Mouse (Mus musculus) large intestine, adult 2 months (tissue): ENCODE measurements around the gene Chst15. TPM values are rescaled to one million over a fixed set of nuclear protein-coding genes. Genes with fewer than 3 reads are reported as not detected.

Experiments
- DNase-seq: peaks from one replicate; pipeline ENCODE4 v3.0.0-alpha.2; 2012; ENCODE audit warnings: low read depth, low spot score
- WGBS: fragments of 180-500 bp; shearing (Covaris S2); methylation state at CpG from one replicate; pipeline ENCODE4 v1.1.7; 2018; 5-methylcytosine and 5-hydroxymethylcytosine counted together
- polyA plus RNA-seq: library from polyadenylated mRNA; depleted of rRNA; stranded (reverse); fragments of >200 nt; gene quantifications from 2 replicates; pipeline ENCODE4 v1.2.3, GENCODE M21; 2012; rRNA removed

The Chst15 gene
- 6.4 and 7.9 TPM in 2 replicates for polyA plus RNA-seq

DNA sequence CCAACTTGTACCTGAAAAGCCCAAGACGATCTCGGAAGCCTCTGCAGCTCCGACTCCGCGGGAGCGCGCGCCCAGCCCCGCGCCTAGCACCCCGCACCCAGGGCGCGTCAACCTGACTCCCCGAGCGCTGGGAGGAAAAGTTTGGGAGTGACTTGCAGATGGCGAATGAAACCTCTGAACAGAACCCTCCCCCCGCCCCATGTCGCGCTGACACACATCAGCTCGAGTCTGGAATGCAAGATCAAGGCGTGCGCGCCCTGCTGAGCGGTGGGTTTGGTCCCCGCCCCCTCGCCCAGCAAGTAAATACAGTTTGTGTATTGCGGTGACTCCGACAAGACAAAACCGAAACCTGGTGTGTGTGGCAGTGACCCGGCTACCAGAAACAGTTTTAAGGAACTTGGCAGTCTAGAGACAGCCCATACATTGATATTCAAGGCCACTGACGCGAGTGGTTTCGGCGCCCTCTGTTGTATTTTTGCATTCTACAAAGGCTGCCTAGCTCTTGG is at the start of gene Chst15:
TSS of gene Chst15 (minus strand) at position 193 of the 506 bp plus-strand sequence.
- DNase-seq: no peak
- WGBS: under 1% methylated on average over 34 of the region's 34 CpGs

DNA sequence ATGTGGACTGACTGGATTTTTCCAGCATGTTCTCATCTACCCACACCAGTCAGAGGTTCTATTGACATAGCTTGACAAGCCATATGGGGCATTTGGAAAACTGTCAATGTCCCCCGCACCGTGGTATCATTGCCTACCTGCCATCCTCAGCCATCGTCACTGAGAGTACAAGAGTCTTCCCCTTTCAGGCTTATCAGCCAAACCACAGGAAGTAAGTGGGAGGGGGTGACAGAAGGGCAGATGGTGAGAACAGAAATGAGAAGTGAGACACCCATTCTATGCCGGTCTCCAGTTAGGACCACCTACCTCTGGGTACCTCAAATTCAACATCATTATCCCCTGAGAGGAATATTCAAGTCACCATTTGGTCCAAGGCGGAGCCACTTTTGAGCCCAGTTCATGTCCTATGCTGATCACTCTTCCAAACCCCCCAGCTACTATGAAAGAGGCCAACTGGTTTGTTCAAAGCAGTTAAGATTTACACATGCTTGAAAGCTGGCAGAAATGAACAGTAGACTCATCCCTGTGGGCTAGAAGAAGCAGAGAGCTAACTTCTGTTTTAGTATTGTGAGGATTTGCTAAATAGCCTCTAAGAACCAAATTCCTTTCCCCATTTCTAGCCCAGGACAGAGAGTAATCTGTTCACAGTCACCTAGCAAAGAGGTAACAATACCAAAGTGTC is 48.8 kb upstream of the Chst15 start:
- WGBS: 79% methylated on average over 5 of the region's 5 CpGs
- no peak for DNase-seq

DNA sequence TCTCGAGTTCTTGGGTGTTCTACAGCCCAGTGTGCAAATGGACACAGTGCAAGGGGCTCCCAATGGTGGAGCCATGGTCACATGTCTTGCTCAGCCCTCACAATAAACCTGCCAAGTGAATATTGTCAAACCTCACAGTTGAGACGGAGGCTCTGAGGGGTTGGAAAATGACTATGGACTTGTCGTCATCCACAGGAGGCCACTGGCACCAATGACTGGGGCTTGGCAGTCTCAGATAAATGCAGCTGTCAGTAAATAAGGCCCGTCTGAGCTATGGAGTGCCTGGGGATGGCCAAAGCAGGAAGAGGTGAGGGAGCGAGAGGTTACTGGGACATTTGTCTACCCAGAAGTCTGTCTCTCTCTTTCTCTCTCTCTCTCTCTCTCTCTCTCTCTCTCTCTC is 48.1 kb upstream of the Chst15 start:
- no peak for DNase-seq
- WGBS: 73% methylated on average over 5 of the region's 5 CpGs

DNA sequence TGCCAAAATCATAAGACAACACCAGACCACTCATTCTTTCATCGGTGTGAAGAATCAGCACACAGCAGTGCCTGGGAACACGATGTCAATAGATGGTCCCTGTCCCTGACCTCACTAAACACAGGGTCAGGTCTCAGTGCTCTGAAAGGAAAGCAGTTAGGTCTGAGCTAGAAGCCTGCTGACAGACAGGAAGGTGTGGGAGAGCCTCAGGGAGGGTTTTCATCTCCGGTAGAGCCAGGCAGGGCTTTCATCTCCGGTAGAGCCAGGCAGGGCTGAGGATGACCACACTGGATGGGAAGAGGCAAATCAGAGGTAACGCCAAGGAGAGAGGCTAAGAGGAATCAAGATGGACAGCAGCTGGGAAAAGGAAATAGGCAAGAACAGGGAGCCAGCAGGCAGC is 47.5 kb upstream of the Chst15 start:
- WGBS: 64% methylated on average over 5 of the region's 5 CpGs
- no peak for DNase-seq

DNA sequence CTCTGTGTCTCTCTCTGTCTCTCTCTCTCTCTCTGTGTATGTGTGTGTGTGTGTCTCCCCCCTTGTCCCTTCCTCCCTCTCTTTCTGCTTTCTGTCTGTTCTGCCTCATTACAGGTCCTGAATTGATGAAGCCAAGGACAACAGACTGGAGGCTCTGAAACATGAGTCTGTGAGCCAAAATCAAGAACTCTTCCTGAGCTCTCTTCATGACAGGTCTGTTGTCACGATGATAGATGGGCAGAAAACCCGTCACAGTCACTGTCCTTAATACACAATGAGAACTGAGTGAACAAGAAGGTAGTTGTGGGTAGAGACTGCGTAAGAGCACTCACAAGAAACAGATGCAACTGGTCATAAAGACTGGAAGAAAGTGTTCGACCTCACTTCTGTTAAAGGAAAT is 43.3 kb upstream of the Chst15 start:
- DNase-seq: no peak
- WGBS: 87% methylated on average over 4 of the region's 4 CpGs

DNA sequence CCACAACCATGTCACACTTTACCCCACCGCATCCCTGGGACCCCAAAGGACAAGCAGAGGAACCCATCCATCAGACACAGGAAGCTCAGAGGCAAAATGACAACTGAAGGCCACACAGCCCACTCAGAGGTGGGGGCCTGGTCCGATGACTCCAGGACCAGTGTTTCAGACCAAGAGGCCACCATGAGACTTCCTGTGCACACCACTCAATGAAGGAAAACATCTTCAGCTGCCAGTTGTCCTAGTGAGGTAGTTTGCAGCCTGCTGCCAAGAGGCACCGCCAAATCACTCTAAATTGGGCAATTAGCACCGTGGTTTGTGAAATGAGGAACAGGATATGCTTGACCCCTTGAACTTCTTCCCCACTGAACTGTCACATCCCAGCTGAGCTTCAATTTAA is 41.7 kb upstream of the Chst15 start:
- 53% methylated on average over 4 of the region's 4 CpGs for WGBS
- DNase-seq: no peak

DNA sequence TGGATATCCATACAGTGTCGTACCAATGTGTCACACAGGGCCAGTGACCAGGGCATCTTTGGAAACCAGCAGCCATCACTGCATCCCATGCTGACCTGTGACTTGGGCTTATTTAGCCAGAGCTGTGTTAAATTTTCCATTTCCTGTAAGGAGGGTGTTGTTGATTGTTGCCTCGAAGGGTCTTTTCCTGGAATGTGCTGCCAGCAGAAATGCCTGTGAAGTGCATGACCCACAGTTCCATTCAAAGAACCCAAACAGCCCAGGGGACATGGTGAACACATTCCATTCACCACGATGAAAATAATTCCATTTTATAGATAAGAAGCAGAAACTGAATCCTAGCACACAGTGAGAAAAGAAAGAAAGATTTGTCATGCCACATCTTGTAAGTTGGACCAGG is 41.2 kb upstream of the Chst15 start:
- WGBS: 65% methylated on average over 3 of the region's 3 CpGs
- DNase-seq: no peak

DNA sequence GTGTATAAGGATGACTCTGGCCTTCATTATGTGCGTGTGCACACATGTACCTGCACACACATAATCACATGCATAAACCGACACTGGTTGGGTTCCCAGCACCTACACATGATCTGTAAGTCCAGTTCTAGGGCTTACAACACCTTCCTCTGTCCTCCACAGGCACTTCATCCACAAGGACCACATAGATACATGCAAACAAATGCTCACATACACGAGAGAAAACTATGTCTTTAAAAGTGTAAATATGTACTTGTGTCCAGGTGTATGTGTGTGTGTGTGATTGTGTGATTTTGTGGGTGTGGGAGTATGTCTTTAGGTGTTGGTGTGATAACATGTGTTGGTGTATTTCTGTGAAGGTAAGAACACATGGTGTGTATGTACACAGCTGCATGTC is 40.8 kb upstream of the Chst15 start:
- no peak for DNase-seq
- 86% methylated on average over 3 of the region's 3 CpGs for WGBS

DNA sequence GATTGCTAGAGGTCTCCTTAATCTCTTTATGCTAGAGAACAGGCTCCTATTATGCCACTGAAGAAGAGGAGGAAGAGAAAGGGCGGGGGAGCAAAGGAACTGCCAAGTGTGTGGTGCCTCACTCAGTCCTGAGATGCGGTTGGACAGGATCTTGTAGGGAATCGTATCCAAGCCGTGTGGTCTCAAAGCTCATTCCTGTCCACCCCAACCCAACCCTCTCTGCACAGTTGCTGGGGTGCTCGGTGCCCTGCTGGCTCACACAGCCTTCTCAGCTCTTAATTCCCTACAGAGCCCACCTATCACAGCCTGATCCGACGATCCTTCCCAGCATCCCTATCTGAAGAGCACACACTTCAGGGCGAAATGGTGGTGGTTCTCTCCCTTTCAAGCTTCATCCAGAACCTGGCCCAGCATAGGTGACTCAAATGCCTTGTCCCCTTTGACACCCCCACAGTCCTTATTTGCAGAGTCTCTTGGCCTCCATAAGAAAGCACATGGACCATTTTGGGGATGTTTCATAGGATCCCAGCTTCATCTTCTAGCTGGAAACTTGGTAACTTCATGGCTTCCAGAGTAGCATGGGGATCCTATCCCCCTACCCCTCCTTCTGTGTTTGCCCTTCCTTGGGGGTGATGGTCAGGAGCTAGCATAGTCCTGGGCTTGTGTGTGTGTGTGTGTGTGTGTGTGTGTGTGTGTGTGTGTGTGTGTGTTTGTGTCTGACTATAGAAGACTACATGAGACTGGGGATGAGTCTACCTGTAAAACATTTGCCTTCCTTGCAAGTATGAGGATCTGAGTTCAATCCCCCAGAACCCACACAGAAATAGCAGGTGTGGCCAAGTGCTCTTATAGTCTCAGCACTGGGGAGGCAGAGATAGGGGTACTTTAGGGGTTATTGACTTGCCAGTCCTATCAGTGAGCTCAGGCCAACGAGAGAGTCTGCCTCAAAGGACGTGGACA is 40.1 kb upstream of the Chst15 start:
- 70% methylated on average over 10 of the region's 10 CpGs for WGBS

DNA sequence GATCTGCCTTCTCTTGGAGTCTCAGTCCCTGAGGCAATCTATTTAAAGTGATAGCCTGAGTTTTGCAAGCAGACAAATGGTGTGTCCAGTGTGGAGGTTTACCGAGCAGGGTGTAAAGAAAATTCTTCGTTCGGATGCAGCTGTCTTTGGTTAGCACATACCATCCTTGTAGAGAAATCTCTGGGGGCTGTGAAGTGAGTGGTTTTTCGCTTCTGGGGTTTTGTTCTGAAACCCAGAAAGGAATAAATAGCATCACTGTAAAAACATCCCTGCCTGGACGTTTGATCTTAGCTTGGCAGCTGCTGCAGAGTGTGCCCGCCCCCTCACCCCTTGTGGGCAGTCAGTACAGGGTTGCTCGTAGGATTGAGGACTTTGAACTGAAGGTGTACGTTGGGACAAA is 39.2 kb upstream of the Chst15 start:
- WGBS: 39% methylated on average over 8 of the region's 8 CpGs

More for the DNA sequence above, 40.1 kb upstream of the Chst15 start:
- DNase-seq: no peak

DNA sequence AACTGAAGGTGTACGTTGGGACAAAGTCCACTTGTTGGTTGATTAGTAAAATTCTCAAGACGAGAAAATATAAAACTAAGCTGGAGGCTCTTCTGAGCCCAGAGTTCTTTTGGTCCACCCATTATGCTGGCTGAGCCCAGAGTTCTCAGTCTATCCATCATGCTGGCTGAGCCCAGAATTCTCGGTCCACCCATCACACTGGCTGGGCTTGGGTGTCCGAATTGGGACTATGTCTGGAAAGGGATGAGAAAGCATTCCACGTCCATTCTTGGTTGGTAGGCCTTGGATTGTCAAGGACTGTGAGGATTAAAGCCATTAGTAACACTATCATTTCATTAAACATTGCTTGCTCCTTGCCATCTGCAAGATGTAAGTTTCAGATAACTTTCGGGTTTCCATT is 38.7 kb upstream of the Chst15 start:
- no peak for DNase-seq
- 55% methylated on average over 6 of the region's 6 CpGs for WGBS

More for the DNA sequence above, 39.2 kb upstream of the Chst15 start:
- DNase-seq: no peak

DNA sequence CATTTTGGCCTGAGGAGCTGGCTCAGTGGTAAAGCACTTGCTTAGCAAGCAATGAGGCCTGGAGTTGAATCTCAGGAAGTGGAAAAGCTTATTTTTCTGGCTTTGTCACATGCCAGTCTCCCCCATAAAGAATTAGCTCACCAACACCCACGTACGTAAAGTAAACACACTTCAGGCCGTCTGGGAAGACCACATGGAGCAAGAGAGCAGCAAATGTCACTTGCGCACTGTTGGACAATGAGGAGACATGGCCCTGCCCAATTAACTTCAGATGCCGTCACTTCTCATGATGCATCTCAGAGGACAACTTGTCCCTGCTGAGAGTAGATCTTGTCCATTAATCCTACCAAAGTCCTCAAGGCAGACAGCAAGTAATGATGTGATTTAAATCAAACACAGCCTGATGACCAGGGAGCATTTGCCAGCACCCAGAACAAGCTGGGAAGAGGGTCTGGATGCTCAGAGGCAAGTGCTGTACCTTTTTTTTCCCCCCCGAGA is 32.1 kb upstream of the Chst15 start:
- DNase-seq: no peak

DNA sequence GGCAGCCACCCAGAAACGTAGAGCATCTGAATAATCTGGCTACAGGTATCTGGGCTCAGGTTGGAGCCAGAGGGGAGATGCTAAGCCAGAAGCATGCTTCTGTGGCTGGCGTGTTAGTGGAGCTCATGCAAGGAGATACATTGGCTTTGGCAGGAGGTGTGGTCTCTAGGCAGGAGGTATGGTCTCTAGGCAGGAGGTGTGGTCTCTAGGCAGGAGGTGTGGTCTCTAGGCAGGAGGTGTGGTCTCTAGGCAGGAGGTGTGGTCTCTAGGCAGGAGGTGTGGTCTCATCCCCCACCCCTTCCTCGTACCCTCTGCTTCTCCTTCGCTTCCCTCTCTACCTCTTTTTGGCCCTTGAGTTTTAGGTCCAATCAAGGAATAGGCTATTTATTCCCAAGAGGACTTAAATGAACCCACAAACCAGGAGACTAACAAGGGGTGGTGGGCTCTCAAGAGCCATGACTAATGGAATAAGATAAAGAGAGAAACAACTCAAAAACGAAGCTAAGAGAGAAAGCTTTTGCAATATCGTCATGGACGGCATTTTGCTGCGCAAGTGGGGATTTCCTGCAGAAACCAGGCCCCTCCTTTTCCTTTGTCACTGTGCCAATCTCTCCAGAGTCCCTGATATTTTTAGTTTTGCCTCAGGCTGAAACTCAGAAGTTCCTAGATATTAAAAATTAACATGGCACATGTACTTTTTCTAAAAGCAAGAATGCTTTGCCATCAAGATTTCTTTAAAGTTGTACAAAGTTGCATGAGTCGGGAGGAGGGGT is 30.4 kb upstream of the Chst15 start:
- 69% methylated on average over 9 of the region's 9 CpGs for WGBS
- DNase-seq: no peak

More for the DNA sequence above, 32.1 kb upstream of the Chst15 start:
- 71% methylated on average over 6 of the region's 6 CpGs for WGBS

DNA sequence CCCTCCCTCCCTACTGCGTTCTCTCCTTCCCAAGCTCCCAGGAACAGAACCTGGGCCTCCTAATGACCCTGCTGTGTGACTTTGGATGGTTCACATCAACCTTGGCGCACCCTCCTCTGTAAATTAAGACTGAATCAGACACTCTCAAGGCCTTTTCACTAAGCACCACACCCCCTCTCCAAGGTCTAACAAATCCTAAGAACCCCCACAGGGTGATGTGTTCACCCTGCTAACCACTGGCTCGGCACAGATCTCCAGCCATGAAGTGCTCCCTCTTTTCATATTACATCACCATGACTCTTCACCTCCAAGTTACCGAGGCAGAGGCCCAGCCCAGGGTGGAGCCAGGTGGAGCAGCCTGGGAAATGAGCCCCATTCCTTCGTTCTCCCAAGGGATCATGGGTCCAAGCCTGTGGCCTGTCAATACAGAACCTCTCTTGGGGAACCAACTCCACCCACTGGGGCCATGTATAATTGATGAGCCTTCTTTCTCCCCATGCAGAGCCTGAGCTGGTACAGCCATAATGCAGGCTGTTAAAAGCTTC is 28.6 kb upstream of the Chst15 start:
- no peak for DNase-seq

DNA sequence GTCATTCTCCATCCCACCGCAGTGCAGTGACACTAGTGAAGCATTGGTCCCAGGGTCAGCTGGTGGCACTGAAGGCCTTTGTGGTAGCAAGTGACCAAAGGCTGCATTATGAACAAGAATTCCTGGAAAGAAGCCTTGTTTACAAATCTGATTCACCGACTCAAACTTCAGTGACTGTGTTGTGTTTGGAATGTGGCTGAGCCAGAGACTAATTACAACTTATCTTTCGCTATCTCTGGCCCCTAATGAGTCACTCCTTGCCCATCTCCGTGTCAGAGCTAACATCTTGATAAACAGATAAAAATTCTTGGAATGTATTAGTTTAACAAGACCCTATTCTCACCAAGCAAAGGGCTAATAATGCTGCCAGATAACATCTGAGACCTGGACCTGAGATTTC is 27.6 kb upstream of the Chst15 start:
- DNase-seq: no peak
- 53% methylated on average over 4 of the region's 4 CpGs for WGBS

More for the DNA sequence above, 28.6 kb upstream of the Chst15 start:
- 55% methylated on average over 5 of the region's 5 CpGs for WGBS

DNA sequence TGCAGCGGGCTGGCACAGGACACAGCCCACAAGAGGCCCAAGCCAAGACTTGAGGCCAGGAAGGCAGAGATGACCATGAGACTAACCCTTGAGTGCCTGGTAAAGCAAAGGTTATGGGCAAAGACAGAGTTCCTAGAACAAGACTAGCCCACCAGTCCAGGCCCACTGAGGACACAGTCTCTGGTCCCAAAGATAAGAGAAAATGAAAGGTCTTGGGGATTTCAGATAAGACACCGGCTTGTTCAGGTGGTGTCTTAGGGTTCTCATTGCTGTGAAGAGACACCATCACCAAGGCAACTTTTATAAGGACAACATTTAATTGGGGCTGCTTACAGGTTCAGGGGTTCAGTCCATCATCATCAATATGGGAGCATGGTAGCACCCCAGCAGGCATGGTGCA is 26.9 kb upstream of the Chst15 start:
- DNase-seq: no peak
- WGBS: 96% methylated on average over 2 of the region's 2 CpGs

DNA sequence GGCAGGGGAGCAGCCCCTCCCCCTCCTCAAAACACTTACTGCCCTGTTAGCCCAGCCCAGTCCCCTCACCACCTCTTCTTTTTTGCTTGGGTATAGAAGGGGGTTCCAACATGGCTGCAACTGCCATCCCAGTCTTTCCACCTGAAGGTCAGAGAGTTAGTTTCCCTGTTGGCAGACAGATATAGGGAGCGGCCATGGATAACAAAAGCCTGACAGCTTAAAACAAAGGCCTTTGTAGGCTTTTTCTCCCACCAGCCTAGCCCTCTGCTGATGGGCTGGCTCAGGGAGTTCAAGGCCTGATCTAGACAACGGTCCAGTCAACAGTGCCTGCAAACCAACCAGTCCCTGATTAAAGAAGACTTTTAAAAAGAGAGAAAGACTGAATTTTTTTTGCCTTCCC is 26.1 kb upstream of the Chst15 start:
- DNase-seq: no peak
- WGBS: 79% methylated on average over 2 of the region's 2 CpGs

DNA sequence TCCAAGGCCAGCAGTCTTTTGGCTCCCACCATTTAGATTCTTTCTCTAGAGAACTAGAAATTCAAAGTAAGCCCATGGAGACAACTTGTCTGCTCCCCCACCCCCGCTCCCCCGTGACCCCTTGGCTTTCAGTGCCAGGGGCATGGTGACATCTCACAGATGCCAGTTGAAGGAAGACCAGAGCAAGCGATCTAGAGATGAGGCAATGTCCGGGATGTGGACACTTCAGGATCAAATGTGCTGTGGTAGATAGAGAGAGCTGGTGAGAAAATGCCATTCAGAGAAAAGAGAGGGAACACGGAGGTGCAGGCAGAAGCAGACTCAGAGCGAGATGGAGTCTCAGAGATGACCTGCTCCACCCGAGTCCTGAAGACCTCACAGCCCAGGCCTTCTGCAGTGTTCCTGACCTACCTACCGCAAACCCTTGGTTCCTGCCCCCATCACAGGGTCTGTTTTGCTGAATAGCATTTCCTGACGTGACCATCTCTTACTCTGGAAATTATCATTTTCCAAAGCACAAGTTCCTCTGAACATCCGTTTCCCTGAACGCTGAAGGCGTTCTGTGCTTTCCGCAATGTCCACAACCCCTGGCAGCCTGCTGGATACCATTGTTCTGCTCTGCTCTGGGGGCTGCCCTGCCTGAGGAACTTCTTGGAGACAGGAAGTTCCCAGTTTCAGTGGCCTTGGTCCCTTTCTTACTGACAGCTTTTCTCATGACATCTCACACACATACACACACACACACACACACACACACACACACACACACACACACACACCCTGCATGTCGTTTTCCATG is 22.2 kb upstream of the Chst15 start:
- WGBS: 81% methylated on average over 14 of the region's 14 CpGs
- no peak for DNase-seq

DNA sequence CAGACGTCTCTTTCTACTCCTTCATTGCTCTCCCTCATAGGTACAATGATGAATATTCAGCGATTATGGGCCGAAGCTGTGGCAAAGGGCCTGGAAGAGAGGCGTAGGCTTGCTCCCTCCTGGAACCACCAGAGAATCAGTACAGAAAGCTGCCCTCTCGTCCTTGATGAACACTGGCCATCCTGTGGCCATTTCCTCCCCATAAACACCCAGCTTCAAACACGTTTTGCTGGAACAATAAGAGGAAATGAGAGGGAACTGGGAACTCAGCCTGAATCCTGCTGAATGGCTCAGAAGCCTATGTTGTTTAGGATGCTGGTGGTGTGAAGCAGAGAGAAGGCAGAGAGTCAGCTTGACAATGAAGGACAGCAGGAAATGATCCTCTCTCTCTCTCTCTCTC is 21.3 kb upstream of the Chst15 start:
- 77% methylated on average over 6 of the region's 6 CpGs for WGBS
- DNase-seq: no peak
